Mouse (Mus musculus) erythroblast, embryonic 14.5 days (primary cell): ENCODE results near the gene Gstm5.

ENCODE experiments used
- GATA1 ChIP-seq: IDR thresholded peaks from 2 replicates; pipeline ENCODE4 v1.6.1; 2012; ENCODE audit warnings: low read length, inconsistent platforms, mixed read lengths
- TAL1 ChIP-seq: IDR thresholded peaks from 3 replicates; pipeline ENCODE4 v1.6.1; 2012; ENCODE audit warnings: low read length, inconsistent platforms, mixed read lengths

DNA sequence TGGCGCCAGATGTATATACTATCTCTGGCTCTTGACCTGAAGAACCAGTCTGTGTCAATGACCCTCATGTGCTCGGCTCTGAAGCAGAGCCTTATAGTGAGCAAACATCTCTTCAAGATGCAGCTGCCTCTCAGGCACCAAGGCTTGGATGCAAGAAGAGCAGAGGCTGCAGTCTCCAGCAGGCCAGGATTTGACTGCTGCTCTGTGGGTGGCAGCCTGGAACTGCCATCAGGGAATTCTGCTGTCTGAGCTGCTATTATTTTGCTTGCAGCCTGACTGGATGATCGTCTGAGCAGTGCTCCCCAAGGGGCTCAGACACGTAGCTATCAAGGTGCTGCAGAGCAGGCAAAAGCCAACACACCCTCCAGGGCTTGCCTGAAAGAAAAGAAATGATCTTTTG, 47.5 kb upstream of the Gstm5 start:
- TF ChIP-seq GATA1 (no peak), TAL1 (no peak)
